Mouse (Mus musculus) liver, postnatal 0 days (tissue): ENCODE measurements at regions not wholly inside any gene's neighbourhood (a gene's known extent, or its start where the extent isn't known, plus 50 kb on each side); places are given as distances from the start of the nearest gene placed in this dataset.

Source experiments
- ATAC-seq: fragments of 200-750 bp; cut with Nextera tagmentation; 2 replicates; pipeline ENCODE4 v1.8.0; 2017; ENCODE audit warnings: mild to moderate bottlenecking, moderate library complexity
- DNase-seq: peaks from one replicate; pipeline ENCODE4 v3.0.0-alpha.2; 2016
- H3K27ac ChIP-seq: fragments of 300-500 bp; sonication (generic); 2 replicates; pipeline ENCODE4 v1.5.1; 2014; ENCODE audit warnings: antibody characterized with exemption, moderate library complexity, mild to moderate bottlenecking, low read depth
- H3K27me3 ChIP-seq: fragments of 300-500 bp; sonication (generic); 2 replicates; pipeline ENCODE4 v1.6.1; 2014; ENCODE audit warnings: low read length, control low read depth, mixed read lengths; ENCODE audit not compliant: insufficient read depth
- H3K36me3 ChIP-seq: fragments of 300-500 bp; sonication (generic); replicated peaks from 2 replicates; pipeline ENCODE4 v1.6.1; 2014; ENCODE audit warnings: mild to moderate bottlenecking, control low read depth, low read length, moderate library complexity, mixed read lengths; ENCODE audit not compliant: insufficient read depth
- H3K4me1 ChIP-seq: fragments of 300-500 bp; sonication (generic); 2 replicates; pipeline ENCODE4 v1.6.1; 2014; ENCODE audit warnings: antibody characterized with exemption, mild to moderate bottlenecking, control low read depth; ENCODE audit not compliant: insufficient read depth
- H3K4me2 ChIP-seq: fragments of 300-500 bp; sonication (generic); 2 replicates; pipeline ENCODE4 v1.6.1; 2014; ENCODE audit warnings: low read depth, mild to moderate bottlenecking, low read length, moderate library complexity, mixed read lengths
- H3K4me3 ChIP-seq: fragments of 300-500 bp; sonication (generic); 2 replicates; pipeline ENCODE4 v1.5.1; 2014; ENCODE audit warnings: low read depth, low read length
- H3K9ac ChIP-seq: fragments of 300-500 bp; sonication (generic); replicated peaks from 2 replicates; pipeline ENCODE4 v1.6.1; 2014; ENCODE audit warnings: mild to moderate bottlenecking, moderate library complexity
- H3K9me3 ChIP-seq: fragments of 300-500 bp; sonication (generic); 2 replicates; pipeline ENCODE4 v1.6.1; 2016; ENCODE audit warnings: mild to moderate bottlenecking, control low read depth, low read length, mixed read lengths
- CTCF ChIP-seq: sonication (generic); IDR thresholded peaks from 2 replicates; pipeline ENCODE4 v1.5.1; 2016; ENCODE audit warnings: antibody characterized with exemption, low read depth
- EP300 ChIP-seq: IDR thresholded peaks from 2 replicates; pipeline ENCODE4 v1.6.1; 2016; ENCODE audit warnings: antibody characterized with exemption, low read depth, mild to moderate bottlenecking
- WGBS: fragments of 180-500 bp; shearing (Covaris S2); extraction: QIAGEN DNeasy Blood & Tissue Kit; methylation state at CpG from one replicate; pipeline ENCODE4 v1.1.7; 2014; ENCODE audit not compliant: insufficient replicate concordance; 5-methylcytosine and 5-hydroxymethylcytosine counted together

DNA sequence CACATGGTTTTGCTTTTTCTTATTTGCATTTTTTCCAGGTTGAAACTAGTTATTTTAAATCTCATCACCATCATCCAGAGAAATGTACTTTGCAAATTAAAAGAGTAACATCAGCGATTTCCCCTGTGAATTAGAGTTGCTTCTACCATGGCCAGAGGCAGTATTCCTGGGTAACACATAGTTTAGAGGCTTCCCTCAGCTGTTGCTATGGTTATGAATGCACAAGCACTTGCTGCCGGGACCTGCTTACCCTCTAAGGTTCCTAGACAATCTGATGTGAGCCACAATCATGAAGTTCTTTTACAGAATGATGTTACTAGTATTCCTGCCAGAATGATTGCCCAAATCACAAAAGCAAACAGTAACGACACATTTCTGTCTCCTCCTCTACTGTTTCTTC, 302.5 kb downstream of the 9330182O14Rik start:
- no peak for ATAC-seq
- Histone ChIP-seq H3K36me3 (no peaks in the 10 kb centered on the region), H3K27me3 (no peaks in the 10 kb centered on the region), H3K4me2 (no peak overlapping the region), H3K27ac (no peak overlapping the region), H3K9me3 (no peaks in the 10 kb centered on the region), H3K4me3 (no peak overlapping the region), H3K9ac (no peak overlapping the region), H3K4me1 (no peaks in the 10 kb centered on the region)
- TF ChIP-seq EP300 (no peak), CTCF (no peak)
- DNase-seq = no peak
- WGBS = 66% methylated on average over 3 of the region's 3 CpGs

DNA sequence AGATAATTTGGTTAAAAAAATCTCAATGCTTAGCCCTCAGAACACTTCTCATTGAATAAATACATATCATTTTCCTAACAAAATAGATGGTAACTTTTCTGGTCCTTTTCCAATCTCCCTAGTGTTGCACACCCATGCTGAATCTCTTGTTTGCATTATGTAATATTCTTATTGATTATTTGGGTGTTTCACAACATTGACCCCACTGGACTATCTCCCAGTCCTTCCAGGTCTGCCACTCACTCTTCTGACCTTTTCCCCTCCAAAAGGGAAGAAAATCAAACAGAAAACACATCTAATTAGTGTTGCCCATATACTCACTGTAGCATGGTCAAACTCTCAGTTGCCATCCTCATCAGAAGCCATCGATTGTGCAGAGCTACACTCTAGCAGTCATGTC, 305.7 kb downstream of the 9330182O14Rik start:
- ATAC-seq = peak; percentile 83

DNA sequence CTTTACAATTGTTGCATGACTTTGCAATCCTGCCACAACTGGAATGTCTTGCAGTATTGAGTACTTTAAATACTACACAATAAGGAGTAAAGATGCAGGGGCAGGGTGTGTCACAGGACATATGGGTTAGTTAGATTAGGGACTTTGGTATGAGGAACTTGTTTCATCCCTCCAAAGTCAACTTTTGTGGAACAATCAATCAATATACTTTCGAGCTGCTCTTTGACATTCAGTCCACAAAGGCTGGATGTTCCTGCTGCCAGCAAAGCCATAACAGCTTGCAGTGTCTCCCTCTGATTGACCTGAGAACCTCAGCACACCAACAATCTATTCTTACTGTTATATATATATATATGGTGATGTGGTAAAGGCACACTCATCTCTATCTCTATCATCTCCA, 314.5 kb downstream of the 9330182O14Rik start:
- 37% methylated on average over 1 of the region's 1 CpGs for whole genome bisulfite sequencing
- Histone ChIP-seq H3K27me3 (no peaks in the 10 kb centered on the region), H3K9me3 (no peaks in the 10 kb centered on the region), H3K9ac (no peak overlapping the region), H3K4me2 (no peak overlapping the region), H3K36me3 (no peaks in the 10 kb centered on the region), H3K4me1 (no peaks in the 10 kb centered on the region), H3K4me3 (no peak overlapping the region), H3K27ac (no peak overlapping the region)
- ATAC-seq (peak; percentile 81), DNase-seq (no peak)
- TF ChIP-seq CTCF = no peak
- TF ChIP-seq EP300 = no peak

More for the DNA sequence above, 305.7 kb downstream of the 9330182O14Rik start:
- Histone ChIP-seq H3K27me3 (no peaks in the 10 kb centered on the region), H3K27ac (no peak overlapping the region), H3K4me2 (no peak overlapping the region), H3K4me1 (no peaks in the 10 kb centered on the region), H3K36me3 (no peaks in the 10 kb centered on the region), H3K9me3 (no peaks in the 10 kb centered on the region), H3K9ac (no peak overlapping the region), H3K4me3 (no peak overlapping the region)
- DNase-seq = no peak
- TF ChIP-seq CTCF (no peak), EP300 (peak; percentile 61; the same call in 1 of the 2 replicates)
- 56% methylated on average over 1 of the region's 1 CpGs for whole genome bisulfite sequencing

DNA sequence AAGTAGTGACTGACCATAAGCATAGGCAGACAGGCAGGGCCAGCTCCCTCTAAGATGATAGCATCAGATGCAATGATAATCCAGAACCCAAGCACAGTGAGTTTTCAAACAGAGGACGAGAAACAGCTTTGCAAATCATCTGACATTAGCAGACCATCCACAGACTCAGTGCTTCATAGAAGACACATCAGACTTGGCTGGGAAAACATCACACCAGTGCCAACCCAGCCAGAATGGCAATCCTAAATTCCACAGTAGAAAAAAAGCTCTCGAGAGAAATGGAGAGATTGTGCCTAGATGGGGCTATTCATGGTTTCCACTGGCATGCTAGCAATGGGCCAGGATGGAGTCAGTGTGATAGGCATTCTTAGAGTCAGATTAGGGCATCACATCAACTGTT, 319.1 kb downstream of the 9330182O14Rik start:
- no peak overlapping the region for H3K27ac ChIP-seq
- H3K9ac ChIP-seq = no peak overlapping the region
- H3K4me1 ChIP-seq = no peaks in the 10 kb centered on the region
- DNase-seq = no peak
- ATAC-seq = no peak
- no peaks in the 10 kb centered on the region for H3K36me3 ChIP-seq
- H3K27me3 ChIP-seq = no peaks in the 10 kb centered on the region
- WGBS = 72% methylated on average over 2 of the region's 2 CpGs
- no peak for TF ChIP-seq CTCF
- TF ChIP-seq EP300 = no peak
- no peaks in the 10 kb centered on the region for H3K9me3 ChIP-seq
- no peak overlapping the region for H3K4me2 ChIP-seq
- H3K4me3 ChIP-seq = no peak overlapping the region

DNA sequence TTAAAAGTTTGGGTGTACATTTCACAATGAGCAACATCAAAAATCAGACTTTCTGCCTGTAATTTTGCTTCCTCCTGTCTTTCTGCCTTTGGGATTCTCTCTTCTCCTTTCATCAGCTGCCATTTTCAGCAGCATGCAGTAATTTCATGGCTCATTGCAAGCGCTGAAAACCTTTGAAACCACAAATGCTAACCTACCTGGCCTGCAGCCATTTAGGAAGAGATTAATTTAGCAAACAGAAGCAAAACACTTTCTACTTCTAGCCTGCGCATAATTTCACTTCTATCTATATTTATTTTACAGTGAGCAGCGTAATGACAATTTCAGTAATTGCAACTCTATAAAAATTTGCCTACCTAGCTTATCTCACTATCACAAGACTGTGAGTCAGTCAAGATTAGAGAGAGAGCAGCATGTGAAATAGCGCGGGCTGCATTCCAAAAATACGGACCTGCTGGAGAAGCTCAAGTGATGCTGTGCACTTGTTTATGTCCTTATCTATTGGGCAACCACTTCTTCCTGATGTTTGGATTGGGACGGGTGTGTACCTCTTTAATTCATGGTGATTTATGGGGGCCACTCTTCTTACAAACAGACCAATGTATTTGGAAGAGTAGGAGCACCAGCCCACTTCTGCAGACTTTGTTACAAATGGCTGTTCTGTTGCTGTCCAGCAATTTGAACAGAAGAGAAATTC, 341.6 kb downstream of the 9330182O14Rik start:
- Histone ChIP-seq H3K36me3 (no peaks in the 10 kb centered on the region), H3K9ac (no peak overlapping the region), H3K4me1 (no peaks in the 10 kb centered on the region), H3K9me3 (no peaks in the 10 kb centered on the region), H3K27me3 (no peaks in the 10 kb centered on the region), H3K27ac (no peak overlapping the region), H3K4me3 (no peak overlapping the region), H3K4me2 (no peak overlapping the region)
- no peak for DNase-seq
- WGBS = 66% methylated on average over 7 of the region's 7 CpGs
- no peak for ATAC-seq
- no peak for TF ChIP-seq EP300
- TF ChIP-seq CTCF = no peak

DNA sequence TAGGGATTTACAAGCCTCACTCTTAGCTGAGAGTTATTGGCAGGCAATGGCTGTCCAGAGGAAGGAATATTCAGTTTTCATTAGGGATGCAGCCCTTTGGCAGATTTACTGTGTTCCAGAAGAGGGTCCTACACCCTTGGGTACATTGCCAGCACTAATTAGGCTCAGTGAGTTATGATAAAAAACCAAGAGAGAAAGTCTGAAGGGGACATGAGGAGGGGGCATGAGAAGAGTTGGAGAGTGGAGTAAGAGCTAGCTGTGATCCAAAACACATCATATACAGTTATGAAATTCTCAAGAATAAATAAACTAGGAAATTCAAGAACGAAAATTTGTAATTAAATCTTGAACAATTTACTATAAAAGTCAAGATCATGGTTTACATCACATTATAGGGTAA, 346.2 kb downstream of the 9330182O14Rik start:
- no peaks in the 10 kb centered on the region for H3K4me1 ChIP-seq
- WGBS = 62% methylated on average over 1 of the region's 1 CpGs
- no peaks in the 10 kb centered on the region for H3K27me3 ChIP-seq
- no peak for ATAC-seq
- no peak for DNase-seq
- no peak overlapping the region for H3K4me2 ChIP-seq
- H3K9me3 ChIP-seq = no peaks in the 10 kb centered on the region
- no peak for TF ChIP-seq CTCF
- TF ChIP-seq EP300 = no peak
- H3K9ac ChIP-seq = no peak overlapping the region
- no peaks in the 10 kb centered on the region for H3K36me3 ChIP-seq
- no peak overlapping the region for H3K27ac ChIP-seq
- no peak overlapping the region for H3K4me3 ChIP-seq
